Mouse (Mus musculus): ENCODE measurements around the gene Kif6.

Kif6 gene

DNA sequence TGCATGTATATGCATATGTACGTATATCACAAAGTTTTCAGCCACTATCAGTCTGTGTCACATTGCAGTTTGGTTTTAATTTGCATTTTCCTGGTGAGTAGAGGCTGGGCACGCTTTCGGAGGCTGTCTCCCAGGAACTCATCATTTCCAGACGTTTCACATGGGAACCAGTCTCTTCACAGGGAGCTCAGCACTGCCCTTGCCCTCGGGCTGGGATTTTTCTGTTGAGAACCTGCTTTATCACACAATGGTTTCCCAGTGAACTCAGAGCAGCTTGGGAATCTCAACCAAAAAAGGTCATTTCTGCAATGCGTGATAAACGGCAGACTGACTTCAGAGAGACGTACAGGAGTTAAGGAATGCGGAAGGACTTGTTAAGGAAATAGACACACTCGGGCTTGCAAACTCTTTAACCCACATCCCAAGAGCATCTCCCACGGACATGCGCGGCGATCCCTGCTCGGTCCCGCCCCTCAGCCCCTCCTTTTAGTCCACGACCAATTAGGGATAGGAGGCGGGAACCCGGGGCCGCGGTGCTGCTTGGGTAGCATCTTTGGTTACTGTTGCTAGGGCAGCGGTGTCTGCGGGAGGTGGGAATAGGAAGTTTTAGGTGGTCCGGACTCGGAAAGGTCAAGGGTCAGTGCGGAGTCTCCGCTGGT, at the start of gene Kif6:
Gene Kif6 (plus strand): TSS at position 560 of the 659 bp plus-strand sequence.
- peak; percentile 80 to 87 for DNase-seq

DNA sequence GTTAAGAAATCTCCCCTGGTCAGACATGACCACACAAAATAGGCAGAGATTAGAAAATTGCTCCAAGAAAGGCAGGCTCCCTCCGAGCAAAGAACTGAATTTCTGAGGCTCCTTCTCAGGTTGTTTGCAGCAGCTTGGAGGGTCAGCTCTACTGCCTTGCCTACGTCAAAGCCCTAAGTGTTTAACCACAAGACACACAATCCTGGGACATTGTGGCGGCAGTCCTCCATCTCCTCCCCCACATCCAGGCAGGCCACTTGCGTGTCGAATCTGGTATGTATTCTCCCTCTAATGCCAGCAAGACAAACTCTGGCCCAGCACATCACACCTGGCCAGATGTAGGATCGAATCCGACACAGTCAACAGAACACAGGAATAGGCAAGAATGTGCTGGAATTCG, 46.2 kb upstream of the Kif6 start:
- DNase-seq: no peak

DNA sequence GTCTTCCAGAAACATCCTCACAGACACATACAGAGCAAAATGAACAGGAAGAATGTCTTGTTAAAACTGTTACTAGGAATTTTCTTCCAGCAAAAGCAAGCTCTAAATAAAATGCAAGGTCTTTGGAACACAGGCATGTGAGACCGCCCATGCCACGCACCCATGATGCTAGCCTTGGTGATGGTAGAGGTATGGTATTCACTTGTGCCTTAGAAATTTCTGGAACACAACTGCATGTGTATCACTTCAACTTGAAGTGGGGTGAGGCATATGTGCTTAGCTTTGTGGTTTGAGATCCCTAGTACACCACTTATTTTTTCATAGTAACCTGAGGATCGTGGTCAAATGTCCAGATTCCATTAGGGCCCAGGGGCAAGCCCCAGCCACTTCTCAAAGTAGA, 37.6 kb upstream of the Kif6 start:
- no peak for DNase-seq

DNA sequence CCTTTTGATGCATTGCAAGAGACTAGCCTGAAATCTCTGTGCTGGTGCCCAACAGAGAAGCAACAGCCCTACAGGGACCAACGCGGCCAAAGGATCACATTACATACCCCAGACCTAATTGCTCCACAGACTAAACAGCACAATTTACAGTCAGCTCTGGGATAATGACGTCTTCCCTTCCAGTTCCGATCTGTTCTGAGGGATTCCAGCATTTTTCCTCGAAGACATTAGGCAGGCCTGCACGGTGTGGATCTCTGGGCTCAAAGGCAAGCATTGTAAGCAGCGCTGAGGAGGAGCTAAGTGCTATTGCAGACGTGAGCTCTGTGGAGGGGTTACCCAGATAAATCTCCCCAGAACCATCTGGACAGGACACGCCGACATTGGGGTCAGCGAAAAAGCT, 32.5 kb upstream of the Kif6 start:
- no peak for DNase-seq

DNA sequence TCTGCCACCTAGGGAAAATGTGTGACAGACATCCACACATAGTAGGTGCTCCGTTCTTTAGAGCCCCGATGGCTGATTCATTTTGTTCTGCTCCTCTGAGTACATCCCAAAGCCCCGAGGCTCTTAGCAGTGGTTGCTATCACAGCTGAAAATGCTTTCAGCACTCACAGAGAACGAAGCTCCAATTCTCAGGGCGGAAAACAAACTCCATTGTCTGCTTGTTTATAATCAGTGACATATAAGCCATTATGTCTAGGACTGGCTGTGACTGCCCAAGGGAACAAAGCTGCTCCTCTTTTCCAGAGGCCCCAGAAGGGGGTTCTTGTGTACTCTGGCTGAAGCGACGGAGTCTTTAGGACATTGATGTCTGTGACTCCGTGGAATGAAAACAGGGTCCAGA, 24.9 kb upstream of the Kif6 start:
- no peak for DNase-seq

DNA sequence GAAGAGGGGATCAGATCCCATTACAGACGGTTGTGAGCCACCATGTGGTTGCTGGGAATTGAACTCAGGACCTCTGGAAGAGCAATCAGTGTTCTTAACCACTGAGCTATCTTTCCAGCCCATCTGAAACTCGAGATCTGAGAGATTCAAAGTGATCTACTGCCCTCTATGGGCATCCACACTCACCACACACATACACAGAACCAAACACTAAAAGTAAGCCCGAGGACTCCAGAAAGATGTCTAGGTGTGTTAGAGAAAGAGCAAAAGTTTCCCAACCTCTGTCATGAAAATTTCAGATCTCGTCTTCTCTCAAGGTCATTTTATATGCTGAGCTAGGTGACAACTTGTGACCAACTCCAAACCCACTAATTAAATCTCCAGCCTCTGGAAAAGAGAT, 9.5 kb upstream of the Kif6 start:
- no peak for DNase-seq

DNA sequence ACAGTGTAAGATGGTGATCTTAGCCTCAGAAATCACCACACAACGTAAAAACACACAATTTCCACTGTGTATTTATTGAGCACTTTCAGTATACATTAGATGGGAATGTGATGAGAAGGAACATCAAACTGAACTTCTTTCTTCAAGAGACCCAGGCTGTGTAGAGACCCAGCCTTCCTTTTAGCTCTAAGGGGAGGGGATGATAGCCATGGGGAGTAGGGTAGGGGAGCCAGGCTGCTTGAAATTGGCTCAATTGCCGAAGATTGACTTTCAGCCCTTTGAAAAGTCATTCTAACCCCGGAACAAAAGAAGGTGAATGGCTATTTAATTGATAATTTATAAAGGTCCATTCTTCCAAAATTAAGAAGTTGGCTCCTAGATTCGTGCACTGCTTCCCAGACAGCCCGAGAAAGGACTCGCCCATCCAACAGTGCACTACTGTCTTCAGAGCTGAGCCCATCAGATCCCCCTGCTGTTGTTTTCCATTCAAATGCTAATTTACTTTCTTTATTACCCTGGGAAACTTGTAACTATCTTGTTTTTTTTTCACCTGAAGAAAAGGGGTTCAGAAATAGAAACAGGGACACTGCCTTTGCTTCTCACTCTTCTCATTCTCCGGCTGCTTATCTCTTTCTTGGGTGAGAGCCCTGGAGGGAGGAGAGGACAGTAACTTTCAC, 7.4 kb upstream of the Kif6 start:
- no peak for DNase-seq

DNA sequence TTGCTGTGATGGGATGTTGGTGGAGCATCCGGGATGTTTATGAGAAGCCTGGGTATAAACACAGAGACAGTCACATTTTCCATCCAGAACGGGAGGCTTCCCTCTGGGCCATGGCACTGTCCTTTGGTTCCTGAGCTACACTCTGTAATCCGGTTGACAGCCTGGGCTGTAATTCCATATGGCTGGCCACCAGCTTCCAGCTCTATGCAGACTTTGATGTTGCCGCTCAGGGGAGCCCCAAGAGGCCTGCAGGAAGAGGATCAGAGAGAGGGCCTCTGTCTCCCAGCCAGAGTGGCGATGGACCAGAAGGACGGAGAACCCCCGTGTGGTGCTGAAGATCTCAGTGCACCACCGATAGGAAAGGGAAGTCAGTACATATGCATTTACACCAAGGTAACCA, 4.6 kb upstream of the Kif6 start:
- no peak for DNase-seq

DNA sequence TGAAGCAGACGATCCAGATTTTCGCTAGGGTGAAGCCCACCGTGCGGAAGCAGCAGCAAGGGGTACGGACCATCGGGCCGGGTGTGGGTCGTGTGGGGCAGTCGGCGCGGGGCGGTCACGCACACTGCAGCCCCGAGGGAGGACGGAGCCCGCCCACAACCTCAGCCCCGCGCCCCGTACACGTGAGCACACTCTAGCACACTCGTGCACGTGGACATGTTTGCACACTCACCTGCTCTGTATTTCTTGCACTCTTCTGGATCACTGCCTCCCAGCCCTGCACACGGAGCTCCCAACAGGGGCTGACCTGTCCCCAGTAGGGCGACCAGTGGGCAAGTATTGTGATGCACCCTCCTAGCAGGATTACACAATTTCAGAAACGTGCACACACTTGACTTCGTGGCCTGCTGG, 310 bp downstream of the Kif6 start:
- peak; percentile 4 to 53 for DNase-seq

DNA sequence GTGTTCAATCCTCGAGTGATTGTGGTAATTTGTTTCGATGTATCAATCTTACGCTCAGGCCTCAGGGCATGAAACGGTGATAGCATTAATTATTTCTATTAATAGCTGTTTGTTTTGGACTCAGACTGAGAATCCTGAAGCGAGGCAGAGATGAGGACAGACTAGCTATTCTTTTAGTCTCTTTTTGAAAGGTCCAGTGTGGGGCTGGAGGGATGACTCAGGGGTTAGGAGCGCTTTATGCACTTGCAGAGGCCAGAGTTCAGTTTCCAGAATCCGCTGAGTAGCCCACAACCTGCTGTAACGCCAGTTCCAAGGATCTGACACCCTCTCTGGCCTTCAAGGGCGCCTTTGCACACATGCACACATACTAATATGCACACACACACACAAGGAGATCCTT, 9.6 kb downstream of the Kif6 start:
- peak; percentile 14 to 52 for DNase-seq

DNA sequence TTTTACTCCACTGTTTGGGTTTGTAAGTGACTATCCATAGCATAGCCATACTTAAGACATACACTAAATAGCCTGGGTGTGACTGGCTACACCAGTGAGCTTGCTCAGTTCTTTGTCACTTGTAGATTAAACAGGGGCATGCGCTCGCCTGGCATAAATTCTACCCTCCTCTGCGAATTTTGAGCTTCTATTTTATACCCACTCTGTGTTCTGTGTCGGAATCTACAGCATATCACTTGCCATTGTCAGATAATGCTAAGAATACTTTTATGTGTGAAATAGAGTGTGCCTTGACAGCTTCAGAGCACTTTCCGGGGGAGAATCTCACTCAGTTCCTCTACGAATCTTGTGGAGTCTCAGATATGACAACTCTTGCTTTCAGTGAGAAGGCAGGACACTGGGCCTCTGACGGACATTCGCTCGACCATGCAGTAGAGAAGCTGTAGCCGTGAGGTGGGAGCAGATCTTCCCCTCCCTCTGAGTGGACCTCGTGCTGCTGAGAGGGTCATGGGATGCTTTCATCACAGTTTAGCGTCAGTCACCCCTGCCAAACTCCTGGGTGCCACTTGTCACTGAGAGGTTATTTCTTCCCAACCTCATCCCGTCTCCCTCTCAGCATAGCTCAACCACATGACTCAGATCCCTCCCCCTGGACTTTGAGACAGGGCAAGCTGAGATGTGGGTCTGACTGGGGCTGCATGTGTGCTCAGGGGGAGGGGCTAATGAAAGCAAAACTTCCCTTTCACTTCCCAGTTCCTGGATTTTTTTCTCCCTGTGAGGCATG, 12.3 kb downstream of the Kif6 start:
- DNase-seq: peak; percentile 61 to 83

DNA sequence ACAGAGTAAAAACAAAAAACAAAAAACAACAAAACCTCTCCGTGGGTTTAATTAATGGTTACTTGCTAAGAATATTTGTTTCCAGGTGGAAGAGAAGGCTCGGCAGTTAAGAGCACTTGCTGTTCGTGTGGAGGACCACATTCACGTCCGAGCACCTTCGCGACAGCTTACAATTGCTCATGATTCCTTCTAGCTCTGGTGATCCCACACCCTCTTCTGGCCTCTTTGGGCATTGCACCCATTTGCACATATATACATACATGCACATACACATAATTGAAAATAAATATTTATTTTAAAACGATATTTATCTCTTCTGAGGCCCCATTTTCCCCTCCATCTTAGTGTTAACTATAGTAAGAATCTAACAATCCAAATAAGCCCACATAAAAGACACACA, 13.9 kb downstream of the Kif6 start:
- DNase-seq: peak in 1 of 2 experiments; percentile 23

DNA sequence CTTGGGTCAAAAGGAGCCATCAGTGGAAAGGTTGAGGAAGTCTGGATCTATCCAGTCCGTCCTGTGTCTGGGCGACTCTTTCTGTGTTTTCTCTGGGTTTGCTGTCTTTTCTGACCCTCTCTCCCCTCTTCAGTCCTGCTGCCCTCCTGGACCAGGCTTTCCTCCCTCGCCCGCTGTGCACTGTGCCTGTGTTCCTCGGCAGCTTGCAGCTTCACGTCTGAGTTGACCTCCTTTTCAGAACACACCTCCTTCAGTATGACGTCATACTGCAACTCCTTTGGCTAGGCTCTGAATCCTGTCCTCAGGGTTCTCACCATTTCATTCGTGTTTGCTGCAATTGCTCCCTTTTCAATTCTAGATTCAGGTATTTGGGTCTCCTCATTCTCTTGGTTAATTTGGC, 18.1 kb downstream of the Kif6 start:
- no peak for DNase-seq

DNA sequence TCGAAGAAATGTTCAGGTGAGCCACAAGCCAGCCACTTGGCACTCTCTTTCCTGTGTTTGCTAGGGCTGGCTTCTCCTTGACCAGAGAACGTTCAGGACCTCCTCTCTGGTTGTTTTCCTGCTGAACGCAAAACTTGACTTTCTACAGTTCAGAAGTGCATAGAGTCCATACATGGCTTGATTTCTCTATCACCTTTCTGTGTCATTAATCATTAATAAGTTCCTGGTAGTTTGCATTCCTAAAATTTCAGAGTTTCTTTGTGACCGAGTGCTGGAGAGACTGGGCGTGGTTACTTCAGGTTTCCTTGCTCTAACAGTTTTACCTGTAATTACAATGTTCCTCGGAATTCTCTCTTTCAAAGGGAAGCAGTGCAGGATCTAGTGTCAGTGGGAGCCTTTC, 27.0 kb downstream of the Kif6 start:
- DNase-seq: no peak

DNA sequence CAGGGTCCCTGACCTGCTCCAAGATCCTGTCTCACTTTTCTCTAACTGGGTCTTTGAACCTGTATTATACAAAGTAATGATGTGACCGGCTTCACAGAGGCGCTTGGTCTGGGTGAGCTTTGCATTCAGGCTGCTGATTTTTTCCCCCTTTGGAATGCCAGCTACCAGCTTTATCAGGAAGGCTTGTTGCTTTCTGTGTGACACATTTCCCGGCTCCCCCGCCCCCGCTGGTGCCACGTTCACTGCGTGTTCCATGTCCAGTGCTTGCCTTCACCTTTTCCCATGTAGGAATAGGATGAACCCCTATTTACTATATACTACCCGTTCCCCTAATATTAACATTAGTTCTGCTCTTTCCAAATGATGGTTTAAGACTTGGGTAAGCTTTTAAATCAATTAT, 27.4 kb downstream of the Kif6 start:
- DNase-seq: no peak

DNA sequence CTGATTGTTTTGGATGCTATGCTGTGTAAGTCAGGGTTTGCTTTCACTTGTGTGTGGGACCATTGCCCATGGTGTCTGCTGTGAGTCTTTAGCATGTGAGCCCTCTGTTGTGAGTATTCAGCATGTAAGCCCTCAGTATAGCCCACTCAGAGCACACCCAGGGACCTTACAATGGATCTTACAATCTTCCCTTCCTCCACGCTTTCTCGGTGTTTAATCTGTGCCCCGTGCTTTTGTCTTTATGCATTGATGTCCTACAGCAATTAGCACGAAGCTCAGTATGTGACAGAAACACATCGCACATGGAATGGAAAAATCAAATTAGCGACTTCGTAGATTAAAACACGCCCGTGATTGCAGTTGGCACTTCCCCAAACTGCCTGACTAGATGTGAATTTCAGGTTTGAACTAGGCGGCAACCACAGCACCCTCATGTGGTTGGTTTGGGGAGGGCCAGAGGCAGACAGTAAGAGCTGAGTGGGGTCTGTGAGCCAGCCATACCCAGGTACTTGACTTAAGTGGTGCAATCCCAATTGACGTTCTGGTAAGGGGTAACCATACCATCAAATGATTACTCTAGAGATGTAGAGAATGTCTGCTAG, 28.1 kb downstream of the Kif6 start:
- no peak for DNase-seq

DNA sequence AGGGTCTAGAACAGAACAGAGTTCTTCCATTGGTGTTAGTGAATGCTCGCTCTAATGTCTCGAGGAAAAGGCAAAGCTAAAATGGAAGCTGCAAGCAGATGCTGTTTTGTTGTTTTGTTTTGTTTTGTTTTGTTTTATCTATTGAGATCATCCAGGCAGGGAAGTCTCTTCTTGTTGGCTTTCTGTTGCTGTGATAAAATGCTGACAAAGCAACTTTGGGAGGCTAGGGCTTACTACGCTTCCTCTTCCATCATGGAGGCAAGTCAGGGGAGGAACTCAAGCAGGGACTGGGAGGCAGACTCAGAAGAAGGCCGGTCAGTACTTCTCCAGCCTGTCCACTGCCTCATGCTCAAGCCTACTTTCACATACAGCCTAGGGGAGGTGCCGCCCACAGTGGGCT, 31.3 kb downstream of the Kif6 start:
- DNase-seq: no peak

DNA sequence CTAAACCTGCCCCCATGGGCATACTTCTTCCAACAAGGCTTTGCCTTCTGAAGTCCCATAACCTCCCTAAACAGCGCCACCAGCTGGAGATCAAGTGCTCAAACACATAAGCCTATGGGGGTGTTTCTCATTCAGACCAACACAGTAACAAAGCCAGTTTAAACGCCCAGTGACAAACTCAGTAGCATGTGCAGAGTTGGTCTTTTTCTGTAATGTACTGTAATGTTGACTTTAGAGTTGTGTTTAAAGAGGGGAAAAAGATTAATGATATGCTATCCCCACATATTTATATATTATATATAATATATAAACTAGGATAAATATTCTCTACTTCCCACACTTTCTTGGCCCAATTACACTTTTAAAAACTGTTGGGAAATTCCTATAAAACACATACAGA, 34.0 kb downstream of the Kif6 start:
- no peak for DNase-seq

DNA sequence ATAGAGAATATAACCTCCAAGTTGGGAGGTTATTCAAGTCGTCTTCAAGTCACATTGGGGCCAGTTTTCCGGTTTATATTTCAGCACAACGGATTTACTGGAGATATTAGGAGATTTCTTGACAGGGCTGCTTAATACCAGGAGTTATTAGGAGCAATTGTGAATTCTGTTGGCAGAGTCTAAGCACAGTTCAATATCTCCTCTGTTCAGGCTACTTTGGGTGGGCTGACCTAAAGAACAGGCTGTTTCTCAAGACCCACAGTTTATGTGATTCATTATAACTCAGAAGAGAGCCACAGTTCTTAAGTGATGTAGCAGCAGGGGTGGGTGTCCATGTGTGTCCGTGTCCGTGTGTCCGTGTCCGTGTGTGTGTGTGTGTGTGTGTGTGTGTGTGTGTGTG, 34.5 kb downstream of the Kif6 start:
- no peak for DNase-seq

DNA sequence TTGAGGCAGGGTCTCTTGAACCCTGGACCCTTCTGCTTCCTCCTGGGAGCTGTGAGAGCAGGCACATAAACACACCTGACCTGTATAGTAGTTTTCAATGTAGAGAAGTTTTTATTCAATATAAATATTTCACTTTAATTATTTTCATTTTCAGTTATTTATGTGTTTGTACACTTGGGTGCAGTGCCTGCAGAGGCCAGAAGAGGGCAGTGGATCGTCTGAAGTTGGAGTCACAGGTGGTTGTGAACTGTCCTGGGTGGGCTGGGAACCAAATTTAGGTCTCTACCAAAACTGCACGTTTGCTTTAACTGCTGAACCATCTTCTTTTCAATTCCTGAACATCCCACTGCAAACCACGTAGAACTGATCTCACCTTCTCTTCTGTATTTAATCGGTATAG, 35.4 kb downstream of the Kif6 start:
- DNase-seq: no peak

DNA sequence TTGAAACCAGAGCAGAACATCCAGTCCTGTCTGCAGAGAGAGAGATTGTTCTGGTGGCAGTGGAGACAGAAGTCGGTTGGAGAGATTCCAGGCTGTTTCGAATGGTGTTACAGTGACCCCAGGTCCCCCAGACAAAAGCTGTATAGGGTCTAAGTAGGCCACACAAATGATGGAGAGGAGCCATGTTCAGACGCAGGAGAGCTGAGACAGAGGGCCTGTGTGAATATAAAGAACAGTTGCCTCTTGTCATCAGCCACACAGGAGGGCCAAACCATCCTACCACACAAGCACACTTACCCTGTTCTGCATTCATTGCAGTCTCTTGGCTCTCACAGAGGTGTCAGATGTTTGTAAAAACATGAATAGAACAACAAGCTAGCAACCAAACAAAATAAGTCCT, 37.4 kb downstream of the Kif6 start:
- DNase-seq: no peak

DNA sequence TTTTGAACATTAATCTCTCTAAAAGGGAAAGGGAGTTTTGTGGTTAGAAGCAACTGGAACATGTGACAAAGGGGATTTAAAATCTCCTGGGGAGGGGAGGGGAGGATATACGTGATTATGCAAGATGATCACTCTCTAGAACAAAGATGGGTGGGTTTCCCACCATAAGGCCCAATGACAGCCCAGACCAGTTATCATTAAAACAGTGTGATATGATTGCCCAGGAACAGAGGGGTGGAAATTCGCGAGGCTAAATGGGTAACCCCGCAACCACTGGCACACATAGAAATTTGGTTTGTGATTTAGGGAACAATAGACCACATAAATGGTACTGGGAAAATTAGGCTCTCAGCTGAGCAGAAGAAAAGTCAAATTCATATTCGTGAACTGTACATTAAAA, 37.9 kb downstream of the Kif6 start:
- DNase-seq: no peak

DNA sequence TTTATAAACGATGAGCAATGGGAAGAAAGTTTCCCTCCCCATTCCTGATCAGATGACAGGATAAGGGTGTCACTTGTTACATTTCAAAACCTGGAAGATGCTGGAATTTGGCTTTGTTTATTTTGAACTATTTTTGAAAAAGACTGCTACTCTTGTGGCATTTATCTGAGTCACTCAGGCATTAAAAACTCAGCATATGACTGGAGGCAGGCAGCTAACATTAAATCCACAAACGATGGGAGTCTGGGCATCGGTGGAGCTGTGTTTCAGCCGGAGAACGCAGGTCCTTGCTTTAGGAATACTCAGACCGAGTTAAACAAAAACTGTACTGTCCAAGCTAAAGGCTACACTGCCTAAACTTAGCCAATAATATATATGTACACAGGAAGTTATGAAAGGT, 46.7 kb downstream of the Kif6 start:
- DNase-seq: no peak

DNA sequence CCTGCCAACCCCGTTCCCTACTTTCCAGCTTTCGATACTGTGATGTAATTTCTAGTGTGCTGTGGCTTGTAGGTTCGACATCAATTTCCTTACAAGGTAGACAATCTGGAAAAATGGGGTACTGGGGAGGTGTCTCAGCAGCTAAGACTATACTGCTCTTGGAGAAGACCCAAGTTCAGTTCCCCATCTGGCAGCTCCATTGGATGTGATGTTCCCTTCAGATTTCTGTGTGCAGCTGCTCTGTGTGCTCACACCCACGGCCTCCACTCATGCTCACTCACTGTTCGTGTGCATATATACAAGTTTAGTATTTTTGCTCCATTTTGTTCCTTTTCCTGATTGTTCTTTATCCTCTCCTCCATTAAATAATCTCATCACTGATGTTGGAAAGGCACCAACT, 51.8 kb downstream of the Kif6 start:
- DNase-seq: no peak

All from kidney, postnatal 25 days (tissue).